Mouse (Mus musculus) ES-E14 (cell line): ENCODE data around the gene Mfap4.

Source experiments
- CHD2 ChIP-seq: IDR thresholded peaks from 2 replicates; pipeline ENCODE4 v1.6.1; 2014; ENCODE audit warnings: mild to moderate bottlenecking, low read depth, low read length, inconsistent platforms
- HCFC1 ChIP-seq: IDR thresholded peaks from 2 replicates; pipeline ENCODE4 v1.6.1; 2012; ENCODE audit warnings: low read length, inconsistent platforms, borderline replicate concordance; ENCODE audit not compliant: insufficient read depth
- MAFK ChIP-seq: IDR thresholded peaks from 2 replicates; pipeline ENCODE4 v1.6.1; 2014; ENCODE audit warnings: mild to moderate bottlenecking, low read depth, low read length, inconsistent platforms; ENCODE audit not compliant: insufficient read depth
- ZC3H11A ChIP-seq: IDR thresholded peaks from 2 replicates; pipeline ENCODE4 v1.6.1; 2012; ENCODE audit warnings: low read depth, mild to moderate bottlenecking, inconsistent platforms, low read length, borderline replicate concordance
- ZNF384 ChIP-seq: IDR thresholded peaks from 2 replicates; pipeline ENCODE4 v1.6.1; 2012; ENCODE audit warnings: low read depth, low read length, inconsistent platforms

GRCm38 (mm10) chr11:61497490-61497889, 12.3 kb downstream of the Mfap4 start:
- TF ChIP-seq ZC3H11A (no peak), CHD2 (no peak), MAFK (no peak), HCFC1 (no peak), ZNF384 (no peak)
